Mouse (Mus musculus) embryonic stem cell, embryonic (primary cell): ENCODE data around the gene Cylc1.

Source experiments
- CTCF ChIA-PET, 4 experiments: fragments of 300-600 bp in 2 of 4; fragments of 350-600 bp in 2 of 4; sonication (Branson Sonifier 250); formaldehyde crosslinking; loops; one replicate each; lab custom pipeline; 2022; ENCODE audit warnings: inconsistent platforms in 2 of 4; lab: Charles Lee
- POLR2A ChIA-PET, 4 experiments: fragments of 300-600 bp in 2 of 4; fragments of 350-600 bp in 2 of 4; sonication (Branson Sonifier 250); formaldehyde crosslinking; loops; one replicate each; lab custom pipeline; 2022; ENCODE audit warnings: antibody characterized with exemption in 4 of 4, inconsistent platforms in 1 of 4; lab: Charles Lee

Gene Cylc1

DNA sequence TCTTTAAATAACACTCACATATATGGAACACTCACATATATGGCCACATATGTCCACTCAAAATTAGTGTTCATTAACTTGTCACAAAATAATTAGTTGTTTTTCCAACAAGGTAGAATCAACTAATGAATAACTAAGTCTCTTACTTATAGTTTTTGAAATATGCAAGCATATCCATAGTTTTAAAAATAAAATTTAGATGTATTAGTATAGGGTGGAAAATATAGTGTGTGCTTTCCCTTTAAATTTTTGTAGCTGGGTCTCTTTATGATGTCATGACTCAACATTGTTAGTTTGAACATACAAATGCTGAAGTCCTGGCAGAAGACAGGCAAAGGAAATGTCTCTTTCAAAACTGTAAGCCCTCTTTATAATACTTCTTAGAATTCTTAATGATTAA, at the start of gene Cylc1:
Cylc1 (plus strand) TSS at position 301 of the 400 bp plus-strand sequence.
- ChIA-PET CTCF (no interaction called here), POLR2A (no interaction called here)

DNA sequence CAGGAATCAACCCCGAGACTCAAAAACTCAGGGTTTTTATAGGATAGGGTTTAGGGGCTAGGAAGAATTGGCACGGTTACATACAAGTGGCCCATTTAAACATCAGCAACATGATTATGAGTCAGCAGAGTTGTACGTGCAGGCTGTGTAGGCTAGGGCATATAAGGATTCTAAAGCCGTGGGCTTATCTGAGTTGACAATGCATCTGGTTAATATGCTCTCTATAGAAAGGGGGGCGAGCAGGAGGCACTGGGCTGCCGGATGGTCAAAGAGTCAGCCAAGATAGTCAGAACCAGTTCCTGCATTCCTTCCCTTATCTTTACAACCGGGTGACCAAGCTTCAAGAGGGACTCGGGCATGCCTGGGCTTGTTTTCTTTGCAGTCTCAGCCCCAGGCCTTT, 31.5 kb upstream of the Cylc1 start:
- ChIA-PET CTCF (no interaction called here), POLR2A (no interaction called here)

DNA sequence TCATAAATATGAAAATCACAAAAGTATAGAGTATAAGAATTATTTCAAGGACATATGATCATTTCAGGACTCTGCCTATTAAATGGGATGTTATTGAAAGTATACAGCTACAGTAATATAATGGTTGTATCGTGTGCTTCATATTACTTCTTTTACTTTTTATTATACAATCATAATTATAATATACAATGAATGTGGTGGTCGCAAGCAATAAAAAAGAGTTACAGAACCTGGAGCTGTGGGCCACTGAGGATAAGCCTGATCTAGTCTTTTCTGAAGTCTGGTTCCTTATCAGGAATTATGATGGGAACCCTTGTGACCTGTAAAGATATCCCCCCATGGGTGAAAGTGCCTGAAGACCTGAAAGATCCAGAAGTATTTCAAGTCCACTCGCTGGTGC, 57.8 kb downstream of the Cylc1 start, which contains the start of gene Gm10112:
Gm10112 (plus strand) TSS at position 301 of the 400 bp plus-strand sequence.
- ChIA-PET CTCF (no interaction called here), POLR2A (no interaction called here)
